Mouse (Mus musculus) urinary bladder, adult 18-20 months (tissue): ENCODE results near the gene Adra2b.

Experiments
- DNase-seq, 2 experiments: peaks; one replicate each; pipeline ENCODE4 v3.0.0; 2022; ENCODE audit warnings: low spot score in 2 of 2, mixed read lengths in 2 of 2

The Adra2b gene

DNA sequence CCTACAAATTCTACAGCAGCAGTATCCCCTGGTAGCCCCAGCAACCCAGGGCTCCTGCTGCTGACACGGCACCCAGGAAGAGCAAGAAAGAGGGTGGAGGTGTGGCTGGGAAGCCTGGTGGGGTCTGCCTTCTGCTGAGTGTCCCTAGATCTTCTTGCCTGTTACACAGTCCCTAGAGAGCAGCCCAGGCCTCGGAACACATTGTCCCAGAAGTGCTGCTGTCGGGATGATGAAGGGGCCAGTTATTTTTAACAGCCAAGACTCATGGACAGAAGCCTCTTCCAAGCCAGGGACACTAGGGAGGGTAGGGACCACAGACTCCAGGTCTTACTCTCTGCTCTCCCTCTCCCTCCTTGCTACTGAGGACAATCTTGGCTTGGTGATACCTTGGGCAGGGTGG is 16.2 kb downstream of the Adra2b start:
- DNase-seq = no peak

DNA sequence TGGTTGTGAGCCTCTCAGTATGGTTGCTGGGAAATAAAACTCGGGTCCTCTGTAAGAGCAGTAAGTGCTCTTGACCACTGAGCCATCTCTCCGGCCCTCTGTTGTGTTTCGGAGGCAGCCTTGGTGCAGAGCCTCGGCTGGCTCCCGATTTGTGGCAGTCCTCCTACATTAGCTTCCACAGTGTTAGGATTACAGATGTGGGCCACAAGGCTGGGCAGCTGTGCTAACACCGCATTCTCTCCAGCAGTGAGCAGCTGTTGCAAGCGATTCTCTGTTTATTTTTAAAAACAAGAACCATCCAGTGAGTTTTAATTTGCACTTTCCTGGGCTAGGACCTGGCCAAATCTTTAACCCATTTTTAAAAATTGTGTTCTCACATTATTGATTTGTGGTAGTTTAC is 20.9 kb downstream of the Adra2b start:
- no peak for DNase-seq

DNA sequence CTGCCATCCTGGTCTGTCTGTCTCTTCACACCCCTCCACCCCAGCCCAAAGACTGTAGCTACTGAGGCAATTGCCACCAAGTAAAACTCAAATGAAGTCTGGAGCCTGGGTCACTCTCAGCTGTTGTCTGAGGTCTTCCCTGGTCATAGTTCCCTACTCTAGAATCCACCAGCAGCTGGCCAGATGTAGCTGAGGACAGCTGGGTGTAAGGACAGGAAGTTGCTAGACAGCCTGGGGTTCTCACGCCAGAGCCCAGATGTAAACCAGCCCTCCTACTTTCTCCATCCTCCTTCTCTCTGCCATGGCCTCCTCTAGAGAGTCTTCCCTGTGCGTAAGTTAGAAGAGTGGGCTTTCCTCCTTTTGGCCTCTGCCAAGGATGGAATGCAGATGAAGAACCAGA is 24.5 kb downstream of the Adra2b start:
- no peak for DNase-seq

DNA sequence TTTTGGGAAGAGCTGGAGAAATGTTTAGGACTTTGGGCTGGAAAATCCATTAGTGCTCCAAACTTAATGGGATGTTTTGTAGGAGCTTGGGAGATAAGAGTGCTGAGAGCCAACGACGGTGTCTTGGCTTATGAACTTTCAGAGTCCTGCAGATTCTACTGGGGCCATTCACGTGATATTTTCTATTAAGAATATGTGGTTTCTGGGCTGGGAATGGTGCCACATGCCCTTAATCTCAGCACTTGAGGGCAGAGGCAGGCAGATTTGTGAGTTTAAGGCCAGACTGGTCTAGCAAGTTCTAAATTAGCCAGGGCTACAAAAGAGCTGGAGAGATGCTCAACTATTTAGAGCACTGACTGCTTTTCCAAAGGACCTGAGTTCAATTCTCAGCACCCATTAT is 27.3 kb downstream of the Adra2b start:
- DNase-seq = no peak

DNA sequence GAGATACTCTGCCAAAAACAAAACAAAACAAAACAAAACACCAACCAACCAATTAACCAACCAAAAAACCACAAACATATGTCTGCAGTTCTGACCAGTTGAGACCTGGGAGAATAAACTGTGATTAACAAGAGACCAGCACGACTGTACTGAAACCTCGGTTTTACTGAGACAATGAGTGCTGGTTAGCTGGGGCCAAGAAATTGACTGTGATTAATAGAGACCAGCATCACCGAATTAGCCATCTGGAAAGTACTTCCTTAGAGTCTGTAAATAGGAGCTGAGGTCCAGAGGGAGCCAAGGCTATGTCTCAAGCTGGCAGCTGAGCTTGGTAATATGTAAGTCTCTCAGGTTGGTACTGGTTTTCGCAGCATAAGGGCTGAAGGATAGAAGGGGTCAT is 27.8 kb downstream of the Adra2b start:
- no peak for DNase-seq

DNA sequence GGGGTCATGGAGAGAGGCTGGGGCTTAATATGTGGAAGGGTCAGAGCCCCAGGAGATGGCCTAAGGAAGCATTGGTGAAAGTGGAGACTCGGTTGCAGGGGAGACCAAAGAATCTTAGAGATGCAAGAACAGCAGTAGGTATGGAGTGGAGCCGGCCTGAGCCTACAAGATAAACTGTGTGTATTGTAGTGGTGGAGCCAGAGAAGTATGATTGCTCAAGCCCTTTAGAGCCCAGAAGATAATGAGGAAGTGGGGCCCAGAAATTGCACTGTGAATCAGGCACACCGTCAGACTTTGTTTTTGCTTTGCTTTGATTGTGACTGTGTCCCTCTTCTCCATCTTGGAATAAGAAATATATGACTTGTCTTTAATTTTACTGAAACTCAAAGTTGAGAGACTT is 28.3 kb downstream of the Adra2b start:
- no peak for DNase-seq

DNA sequence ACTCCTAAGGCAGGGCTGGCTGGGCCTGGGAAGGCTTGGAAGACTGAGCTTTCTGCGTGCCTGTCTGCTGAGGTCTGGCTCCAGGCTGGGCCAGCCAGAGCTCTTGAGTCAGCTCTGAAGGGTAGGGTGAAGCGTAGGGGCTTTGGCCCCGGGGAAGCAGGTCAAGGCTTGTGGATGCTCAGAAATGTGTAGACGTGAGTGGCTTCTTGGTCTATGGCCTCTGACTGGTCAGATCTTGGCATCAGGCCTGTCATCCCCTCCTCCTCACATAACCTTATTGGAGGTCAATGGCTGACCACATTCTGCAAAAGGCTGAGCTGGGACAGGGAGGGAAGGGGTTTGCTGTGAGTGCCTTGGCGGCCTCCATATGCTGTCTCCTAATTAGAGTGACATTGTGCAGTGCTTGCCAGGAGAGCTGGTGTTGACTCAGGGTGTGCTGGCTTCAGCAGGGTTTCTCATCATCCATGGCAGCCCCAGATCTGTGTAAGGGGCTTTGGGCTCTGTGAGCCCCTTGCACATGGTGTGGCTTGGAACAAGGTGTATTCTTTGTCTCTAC is 31.7 kb downstream of the Adra2b start:
- no peak for DNase-seq

DNA sequence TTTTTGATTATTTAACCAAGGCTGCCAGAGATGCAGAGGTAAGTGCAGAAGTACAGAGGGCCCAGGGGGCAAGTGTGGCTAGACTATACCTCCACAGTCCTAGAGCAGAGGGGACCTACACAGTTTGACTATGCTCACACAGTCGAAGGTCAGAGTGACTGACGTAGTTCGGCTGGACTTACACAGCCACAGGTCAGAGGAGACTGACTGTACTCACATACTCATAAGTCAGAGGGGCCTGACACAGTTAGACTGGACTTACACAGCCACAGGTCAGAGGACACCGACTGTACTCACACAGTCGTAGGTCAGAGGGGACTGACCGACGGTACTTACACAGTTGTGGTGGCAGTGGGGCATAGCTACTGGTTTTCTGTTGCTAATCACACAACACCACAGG is 35.7 kb downstream of the Adra2b start:
- no peak for DNase-seq

DNA sequence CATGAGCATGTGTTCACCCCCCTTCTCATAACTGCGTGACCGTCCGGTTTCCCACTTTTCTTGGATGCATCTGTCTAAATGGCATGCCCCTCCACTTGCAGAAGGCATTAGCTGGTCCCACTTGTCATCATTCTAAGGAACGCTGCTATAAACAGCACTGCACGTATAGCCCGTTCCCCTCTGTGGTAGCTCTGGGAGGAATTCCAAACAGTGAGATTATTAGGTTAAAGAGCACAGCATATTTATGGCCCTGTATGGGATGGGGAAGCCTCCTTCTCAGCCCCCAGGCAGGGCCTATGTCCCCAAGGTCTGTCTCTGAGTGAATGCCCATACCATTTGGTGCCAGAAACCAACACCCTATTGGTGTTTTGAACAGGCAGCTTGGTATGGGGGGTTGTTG is 48.1 kb downstream of the Adra2b start:
- DNase-seq = no peak

DNA sequence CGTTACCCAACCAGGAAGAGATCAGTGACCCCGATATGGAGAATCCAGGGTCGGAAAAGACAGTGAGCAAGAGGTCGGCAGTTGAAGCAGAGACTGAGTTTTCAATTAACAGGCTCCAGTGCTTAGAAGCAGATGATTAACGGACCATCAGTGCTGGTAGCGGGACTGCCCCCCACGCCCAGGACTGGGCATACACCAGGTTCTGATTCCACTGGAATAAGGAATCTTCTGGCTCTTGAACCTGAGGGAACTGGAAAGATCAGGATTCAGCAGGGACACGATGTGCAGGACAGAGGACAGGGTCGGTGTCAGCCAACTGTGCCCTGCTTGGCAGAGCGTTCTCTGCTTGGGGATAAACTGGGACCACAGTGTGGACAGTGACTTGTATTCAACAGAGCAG is 52.8 kb downstream of the Adra2b start:
- no peak for DNase-seq

DNA sequence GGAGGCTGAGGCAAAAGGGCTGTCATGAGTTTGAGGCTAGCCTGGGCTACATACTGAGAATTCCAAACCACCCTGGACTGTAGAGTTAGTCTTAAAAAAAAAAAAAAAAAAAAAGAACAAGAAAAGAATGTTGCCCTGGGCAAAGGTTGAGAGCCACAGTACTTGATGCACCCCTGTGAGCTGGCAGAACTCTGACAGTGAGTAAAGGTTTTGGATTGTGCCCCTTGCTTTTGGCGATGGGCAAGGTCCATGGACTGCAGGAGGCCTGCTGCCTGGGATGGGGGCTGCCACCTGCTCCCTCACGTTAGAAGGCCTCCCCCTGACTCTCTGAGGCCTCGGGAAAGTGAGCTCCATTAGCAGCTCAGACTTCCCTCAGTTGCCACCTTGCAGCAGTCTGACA is 53.7 kb downstream of the Adra2b start:
- no peak for DNase-seq
